Mouse (Mus musculus): ENCODE measurements around the gene G530012D18Rik. TPM values are rescaled to one million over a fixed set of nuclear protein-coding genes. Genes with fewer than 3 reads are reported as not detected.
"Not testable (repeated sequence)": the region's sequence is repeated elsewhere in the genome, so short reads cannot be mapped to it uniquely, and the experiment has no call there.

Gene G530012D18Rik
- polyA plus RNA-seq, 1 experiment from 2014 or later, result not detected

DNA sequence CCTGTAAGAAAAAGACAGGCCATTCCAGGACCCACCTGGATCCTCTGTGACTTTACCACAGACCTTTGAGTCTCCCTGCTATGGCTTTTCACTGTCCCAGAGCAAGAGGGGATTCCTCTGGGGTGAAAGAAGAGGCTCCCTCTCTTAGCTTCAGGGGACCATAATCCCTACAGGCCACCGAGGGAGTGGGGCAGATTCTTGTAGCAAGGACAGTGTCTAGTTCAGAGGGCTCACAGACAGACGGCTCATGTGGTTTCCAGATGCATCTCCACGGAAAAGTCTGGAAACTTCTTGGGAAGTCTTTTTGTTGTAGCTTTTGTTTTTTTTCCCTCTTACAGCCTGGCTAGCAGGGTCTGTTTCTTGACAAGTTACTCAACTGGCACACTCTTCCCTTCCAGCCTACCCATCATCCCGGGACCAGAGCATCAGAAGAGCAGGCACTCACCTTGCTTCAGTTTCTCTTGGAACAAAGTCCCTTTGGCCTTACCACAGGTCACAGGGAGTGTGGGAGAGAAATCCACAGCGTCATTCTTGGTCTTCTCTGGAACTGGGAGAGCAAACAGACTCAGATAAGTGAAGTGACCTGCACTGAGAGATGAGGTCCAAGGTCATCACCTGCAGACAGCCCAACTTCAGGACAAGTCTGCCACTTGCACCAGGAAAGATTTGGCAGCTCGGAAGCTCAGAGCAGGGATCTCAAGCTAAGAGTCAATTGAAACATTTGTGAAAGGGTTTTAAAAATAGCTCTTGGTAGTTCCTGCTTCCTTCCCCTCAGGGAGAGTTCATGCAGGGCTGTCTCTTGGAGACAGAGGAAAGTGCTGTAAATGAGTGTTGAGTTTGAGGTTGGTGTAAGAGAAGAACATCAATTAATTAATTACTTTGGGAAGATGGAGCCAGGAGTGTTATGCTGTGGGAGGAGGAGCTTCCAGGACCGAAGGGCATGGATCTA, 4.0 kb downstream of the G530012D18Rik start:
- 62% methylated on average over 6 of the region's 7 CpGs for WGBS
- not testable (repeated sequence) for H3K4me1 ChIP-seq (replicated peaks; ENCODE audit: control insufficient read depth, insufficient read depth, low read length); H3K27me3 ChIP-seq (replicated peaks; ENCODE audit: control insufficient read depth, insufficient read depth, low read length); H3K36me3 ChIP-seq (ENCODE audit: control insufficient read depth, insufficient read depth, low read length); H3K27ac ChIP-seq (ENCODE audit: low read depth); ATAC-seq (replicated peaks; ENCODE audit: low FRiP score, low TSS enrichment, low read depth); H3K4me3 ChIP-seq (ENCODE audit: low read depth, low read length); H3K4me2 ChIP-seq (ENCODE audit: low read length); H3K9ac ChIP-seq (ENCODE audit: low read length); H3K9me3 ChIP-seq (ENCODE audit: control insufficient read depth, low read length)
- peak; percentile 28 for DNase-seq (ENCODE audit: low spot score)

- not testable (repeated sequence) for H3K4me1 ChIP-seq (replicated peaks; ENCODE audit: control insufficient read depth, insufficient read depth, low read length); H3K27me3 ChIP-seq (replicated peaks; ENCODE audit: control insufficient read depth, insufficient read depth, low read length); DNase-seq (ENCODE audit: low spot score); H3K9me3 ChIP-seq (ENCODE audit: control insufficient read depth, low read length); H3K9ac ChIP-seq (ENCODE audit: low read length); H3K27ac ChIP-seq (ENCODE audit: low read depth); H3K4me2 ChIP-seq (ENCODE audit: low read length); H3K36me3 ChIP-seq (ENCODE audit: control insufficient read depth, insufficient read depth, low read length); H3K4me3 ChIP-seq (ENCODE audit: low read depth, low read length); ATAC-seq (replicated peaks; ENCODE audit: low FRiP score, low TSS enrichment, low read depth)
- 68% methylated on average over 2 of the region's 4 CpGs for WGBS
Observed at GRCm38 (mm10) chr1:85580148-85580534, 4.7 kb downstream of the G530012D18Rik start.

DNA sequence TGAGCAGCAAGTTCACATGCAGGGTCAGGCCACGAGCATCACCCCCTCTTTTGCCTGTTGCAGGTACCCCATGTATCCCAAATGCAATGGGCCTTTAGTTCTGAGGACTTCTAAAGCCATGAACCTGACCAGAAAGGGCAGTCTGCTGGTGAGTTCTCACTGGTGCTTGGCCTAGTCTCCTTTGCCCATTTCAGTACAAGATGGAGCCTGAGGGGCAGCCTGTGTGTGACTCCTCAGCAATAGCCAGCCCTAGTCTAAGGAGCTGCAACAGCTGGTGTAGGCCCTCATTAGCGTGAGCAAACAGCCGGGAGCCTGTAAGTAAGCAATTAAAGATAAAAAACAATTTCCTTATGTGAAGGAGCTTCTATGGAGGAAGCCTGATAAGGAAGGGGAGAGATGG, 5.1 kb downstream of the G530012D18Rik start:
- 62% methylated on average over 3 of the region's 3 CpGs for WGBS

DNA sequence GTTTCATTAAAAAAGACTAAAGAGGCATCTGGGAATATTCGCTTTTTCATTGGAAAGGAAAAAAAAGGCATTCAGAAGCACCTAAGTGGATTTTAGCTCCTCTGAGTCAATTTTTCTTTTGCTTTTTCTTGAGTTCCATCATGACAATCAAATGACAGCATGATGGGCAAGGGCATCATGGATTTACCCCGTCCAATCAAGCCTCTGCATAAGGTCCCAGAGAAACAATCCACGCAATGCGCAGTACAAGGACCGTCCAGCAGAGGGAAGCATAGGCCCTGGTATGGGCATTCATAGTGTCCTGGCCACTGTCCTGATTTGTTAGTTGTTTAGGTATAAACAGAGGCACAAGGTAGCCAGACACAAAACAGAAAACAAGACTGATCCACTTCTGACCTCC, 6.0 kb downstream of the G530012D18Rik start:
- not testable (repeated sequence) for H3K9ac ChIP-seq (ENCODE audit: low read length); H3K27ac ChIP-seq (ENCODE audit: low read depth); H3K36me3 ChIP-seq (ENCODE audit: control insufficient read depth, insufficient read depth, low read length); H3K4me2 ChIP-seq (ENCODE audit: low read length); H3K4me3 ChIP-seq (ENCODE audit: low read depth, low read length); H3K27me3 ChIP-seq (replicated peaks; ENCODE audit: control insufficient read depth, insufficient read depth, low read length); H3K4me1 ChIP-seq (replicated peaks; ENCODE audit: control insufficient read depth, insufficient read depth, low read length); H3K9me3 ChIP-seq (ENCODE audit: control insufficient read depth, low read length); ATAC-seq (replicated peaks; ENCODE audit: low FRiP score, low TSS enrichment, low read depth)
- WGBS, result 34% methylated on average over 5 of the region's 5 CpGs
- peak; percentile 20 for DNase-seq (ENCODE audit: low spot score)

More for the DNA sequence above, 5.1 kb downstream of the G530012D18Rik start:
- not testable (repeated sequence) for H3K9ac ChIP-seq (ENCODE audit: low read length); H3K27me3 ChIP-seq (replicated peaks; ENCODE audit: control insufficient read depth, insufficient read depth, low read length); H3K4me2 ChIP-seq (ENCODE audit: low read length); ATAC-seq (replicated peaks; ENCODE audit: low FRiP score, low TSS enrichment, low read depth); H3K4me3 ChIP-seq (ENCODE audit: low read depth, low read length); H3K9me3 ChIP-seq (ENCODE audit: control insufficient read depth, low read length); H3K27ac ChIP-seq (ENCODE audit: low read depth); H3K36me3 ChIP-seq (ENCODE audit: control insufficient read depth, insufficient read depth, low read length); H3K4me1 ChIP-seq (replicated peaks; ENCODE audit: control insufficient read depth, insufficient read depth, low read length); DNase-seq (ENCODE audit: low spot score)

DNA sequence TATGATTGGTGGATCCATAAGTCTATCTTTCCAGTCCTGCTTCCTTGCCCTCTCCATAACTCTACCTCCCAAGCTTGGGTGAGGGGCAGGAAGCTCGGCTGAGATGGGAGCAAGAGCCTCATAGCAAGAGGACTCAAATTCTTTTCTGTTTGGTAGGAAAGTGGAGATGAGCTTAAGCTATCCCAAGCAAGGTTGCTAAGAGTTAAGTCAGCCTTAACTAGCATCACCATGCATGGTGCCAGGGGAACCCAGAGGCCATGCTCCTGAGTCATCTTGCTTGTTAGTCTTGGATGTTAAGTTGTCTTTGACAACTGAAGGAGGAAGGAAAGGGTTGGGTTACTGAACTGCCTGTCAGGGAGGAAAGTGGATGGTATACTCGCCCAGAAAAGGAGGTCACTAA, 13.2 kb downstream of the G530012D18Rik start:
- not testable (repeated sequence) for H3K9me3 ChIP-seq (ENCODE audit: control insufficient read depth, low read length); H3K4me2 ChIP-seq (ENCODE audit: low read length); ATAC-seq (replicated peaks; ENCODE audit: low FRiP score, low TSS enrichment, low read depth); H3K4me1 ChIP-seq (replicated peaks; ENCODE audit: control insufficient read depth, insufficient read depth, low read length); H3K4me3 ChIP-seq (ENCODE audit: low read depth, low read length); H3K27ac ChIP-seq (ENCODE audit: low read depth); H3K27me3 ChIP-seq (replicated peaks; ENCODE audit: control insufficient read depth, insufficient read depth, low read length); H3K9ac ChIP-seq (ENCODE audit: low read length); DNase-seq (ENCODE audit: low spot score); H3K36me3 ChIP-seq (ENCODE audit: control insufficient read depth, insufficient read depth, low read length)
- 80% methylated on average over 1 of the region's 2 CpGs for WGBS

DNA sequence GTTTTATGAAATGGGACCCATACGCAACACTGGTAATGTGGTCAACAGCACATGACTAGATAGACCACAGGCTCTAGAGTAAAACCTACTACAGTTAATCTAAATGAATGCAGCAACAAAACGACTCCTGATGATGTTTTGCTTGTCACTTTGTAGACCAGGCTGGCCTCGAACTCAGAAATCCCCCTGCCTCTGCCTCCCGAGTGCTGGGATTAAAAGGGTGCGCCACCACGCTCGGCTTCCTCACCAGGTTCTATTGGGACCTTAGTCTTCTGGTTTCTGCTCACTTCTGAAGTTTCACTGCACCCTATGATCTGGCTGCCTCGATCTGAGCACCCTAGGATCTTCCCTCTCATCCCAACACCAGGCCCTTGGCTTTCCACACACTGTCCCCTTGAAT, 17.1 kb downstream of the G530012D18Rik start:
- H3K9me3 ChIP-seq (ENCODE audit: control insufficient read depth, low read length); H3K9ac ChIP-seq (ENCODE audit: low read length); DNase-seq (ENCODE audit: low spot score); H3K4me1 ChIP-seq (replicated peaks; ENCODE audit: control insufficient read depth, insufficient read depth, low read length); H3K4me3 ChIP-seq (ENCODE audit: low read depth, low read length); ATAC-seq (replicated peaks; ENCODE audit: low FRiP score, low TSS enrichment, low read depth); H3K27me3 ChIP-seq (replicated peaks; ENCODE audit: control insufficient read depth, insufficient read depth, low read length); H3K4me2 ChIP-seq (ENCODE audit: low read length); H3K36me3 ChIP-seq (ENCODE audit: control insufficient read depth, insufficient read depth, low read length); H3K27ac ChIP-seq (ENCODE audit: low read depth): not testable (repeated sequence)
- WGBS, result 84% methylated on average over 8 of the region's 8 CpGs

DNA sequence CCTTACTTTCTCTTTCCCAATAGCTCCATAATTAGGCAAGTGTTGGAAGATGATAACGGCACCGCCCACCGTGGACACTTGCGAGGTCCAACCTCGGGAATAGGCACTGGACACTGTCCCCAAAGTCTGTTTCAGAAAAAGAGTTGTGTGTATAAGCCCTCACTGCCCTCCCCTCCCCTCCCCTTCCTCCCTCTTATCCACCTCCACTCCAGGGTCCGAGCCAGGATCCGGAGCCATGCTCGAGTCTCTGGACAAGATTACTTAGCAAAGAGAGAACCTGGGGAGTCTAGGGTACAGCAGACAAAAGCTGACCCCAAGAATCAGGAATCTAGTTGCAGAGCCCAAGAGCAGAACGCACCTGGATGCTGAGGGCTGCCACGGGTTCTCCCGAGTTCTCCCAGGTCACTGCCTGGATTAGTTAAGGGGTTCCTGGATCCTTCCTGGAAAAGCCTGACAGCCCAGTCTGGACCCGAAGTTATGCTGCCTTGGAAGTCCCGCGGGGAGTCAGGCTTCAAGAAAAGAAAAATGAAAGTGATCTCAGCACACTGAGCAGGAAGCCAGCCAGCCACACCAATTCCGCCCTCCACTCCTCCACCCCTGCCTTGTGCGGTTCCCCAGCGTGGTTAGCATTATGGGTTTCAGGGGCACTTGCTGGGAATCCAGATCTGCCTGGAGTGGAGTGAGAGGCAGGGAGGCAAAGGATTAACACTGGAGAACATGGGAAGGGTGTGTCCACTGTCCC, 23.0 kb downstream of the G530012D18Rik start, which contains the start of gene Sp110:
Sp110 (minus strand) TSS at position 547 of the 742 bp plus-strand sequence.
- H3K9me3 ChIP-seq (ENCODE audit: control insufficient read depth, low read length); H3K27ac ChIP-seq (ENCODE audit: low read depth); H3K4me1 ChIP-seq (replicated peaks; ENCODE audit: control insufficient read depth, insufficient read depth, low read length); H3K4me2 ChIP-seq (ENCODE audit: low read length); H3K27me3 ChIP-seq (replicated peaks; ENCODE audit: control insufficient read depth, insufficient read depth, low read length); H3K36me3 ChIP-seq (ENCODE audit: control insufficient read depth, insufficient read depth, low read length); H3K4me3 ChIP-seq (ENCODE audit: low read depth, low read length); ATAC-seq (replicated peaks; ENCODE audit: low FRiP score, low TSS enrichment, low read depth); DNase-seq (ENCODE audit: low spot score); H3K9ac ChIP-seq (ENCODE audit: low read length): not testable (repeated sequence)
- 70% methylated on average over 15 of the region's 17 CpGs for WGBS

- DNase-seq (ENCODE audit: low spot score); H3K36me3 ChIP-seq (ENCODE audit: control insufficient read depth, insufficient read depth, low read length); H3K4me2 ChIP-seq (ENCODE audit: low read length); H3K4me1 ChIP-seq (replicated peaks; ENCODE audit: control insufficient read depth, insufficient read depth, low read length); H3K27ac ChIP-seq (ENCODE audit: low read depth); ATAC-seq (replicated peaks; ENCODE audit: low FRiP score, low TSS enrichment, low read depth); H3K27me3 ChIP-seq (replicated peaks; ENCODE audit: control insufficient read depth, insufficient read depth, low read length); H3K9me3 ChIP-seq (ENCODE audit: control insufficient read depth, low read length); H3K9ac ChIP-seq (ENCODE audit: low read length); H3K4me3 ChIP-seq (ENCODE audit: low read depth, low read length): not testable (repeated sequence)
- no CpG with 5 or more reads among the region's 5 CpGs for WGBS
Observed at GRCm38 (mm10) chr1:85600078-85600477, 24.6 kb downstream of the G530012D18Rik start, which contains the start of gene Sp140. Sp140 (plus strand) TSS chr1:85600378.
